Mouse (Mus musculus) kidney, postnatal 36 days (tissue): Measurements from ENCODE around the gene Armc10.
A peak's percentile ranks its signal among the peaks of the same experiment; 100 is the strongest.
"Not testable (repeated sequence)": the region's sequence is repeated elsewhere in the genome, so short reads cannot be mapped to it uniquely, and the experiment has no call there.

ENCODE experiments used
- DNase-seq, 2 experiments: peaks; one replicate each; pipeline ENCODE4 v3.0.0; 2021 to 2022; ENCODE audit warnings: mixed read lengths in 2 of 2

Gene Armc10

DNA sequence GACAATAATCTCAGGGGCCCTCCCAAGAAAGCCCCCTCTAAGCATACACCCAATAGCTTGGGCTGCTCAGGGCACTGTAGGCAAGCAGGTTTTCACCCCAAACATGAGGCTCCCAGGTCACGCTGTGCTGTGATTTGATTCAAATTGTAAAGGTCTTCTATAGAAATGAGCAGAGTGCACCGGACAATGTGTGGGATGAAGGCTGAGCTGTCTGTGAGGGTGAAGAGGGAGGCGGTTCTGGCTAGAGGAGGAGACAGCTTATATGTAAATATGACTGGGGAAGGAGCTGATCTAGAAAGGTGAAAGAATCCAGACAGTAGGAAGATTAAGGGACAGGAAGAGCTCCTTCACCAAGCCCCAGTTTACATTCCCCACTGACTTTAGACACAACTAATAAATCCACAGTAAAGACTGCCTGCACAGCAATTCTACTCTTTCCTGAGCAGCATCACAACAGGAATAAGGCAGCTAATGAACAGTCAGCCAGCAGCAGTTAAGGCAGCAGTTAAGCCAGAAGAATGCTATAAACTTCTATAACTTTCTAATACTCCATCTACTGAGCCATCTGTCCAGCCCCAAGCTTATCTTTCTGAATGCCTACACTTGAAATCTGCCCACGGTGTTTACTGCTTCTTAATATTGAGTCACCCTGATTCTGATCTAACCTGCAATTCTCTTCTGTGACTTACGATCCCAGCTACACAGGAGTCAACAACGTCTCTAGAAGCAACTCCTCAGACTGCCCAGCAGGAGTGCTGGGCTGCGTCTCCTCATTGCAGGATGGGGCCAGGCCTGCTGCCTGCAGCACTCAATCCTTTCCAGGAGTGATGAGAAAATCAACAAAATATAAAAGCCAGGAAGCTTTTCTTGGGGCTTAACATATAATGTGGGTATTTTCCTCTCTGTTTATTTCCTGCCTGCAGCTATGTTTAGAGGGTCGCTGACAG, 21.9 kb downstream of the Armc10 start:
- no peak for DNase-seq

DNA sequence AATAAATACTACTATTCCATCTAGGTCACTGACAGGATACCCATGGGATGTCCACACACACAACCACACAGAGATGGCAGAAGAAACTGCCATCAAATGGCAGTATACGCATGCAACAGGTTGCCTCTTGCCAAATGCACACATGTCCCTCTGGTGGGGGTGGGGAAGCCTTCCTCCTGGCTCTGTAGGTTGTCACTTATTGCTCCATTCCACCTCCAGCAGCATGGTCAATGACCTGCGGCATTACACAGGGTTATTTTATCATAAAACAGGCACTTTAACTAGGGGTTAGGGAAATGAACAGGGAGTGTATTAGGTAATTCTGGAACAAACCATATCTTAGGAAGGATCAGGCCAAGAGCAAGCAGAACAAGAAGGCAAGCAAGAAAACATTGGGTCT, 23.7 kb downstream of the Armc10 start:
- DNase-seq, result peak in 1 of 2 experiments; percentile 38

DNA sequence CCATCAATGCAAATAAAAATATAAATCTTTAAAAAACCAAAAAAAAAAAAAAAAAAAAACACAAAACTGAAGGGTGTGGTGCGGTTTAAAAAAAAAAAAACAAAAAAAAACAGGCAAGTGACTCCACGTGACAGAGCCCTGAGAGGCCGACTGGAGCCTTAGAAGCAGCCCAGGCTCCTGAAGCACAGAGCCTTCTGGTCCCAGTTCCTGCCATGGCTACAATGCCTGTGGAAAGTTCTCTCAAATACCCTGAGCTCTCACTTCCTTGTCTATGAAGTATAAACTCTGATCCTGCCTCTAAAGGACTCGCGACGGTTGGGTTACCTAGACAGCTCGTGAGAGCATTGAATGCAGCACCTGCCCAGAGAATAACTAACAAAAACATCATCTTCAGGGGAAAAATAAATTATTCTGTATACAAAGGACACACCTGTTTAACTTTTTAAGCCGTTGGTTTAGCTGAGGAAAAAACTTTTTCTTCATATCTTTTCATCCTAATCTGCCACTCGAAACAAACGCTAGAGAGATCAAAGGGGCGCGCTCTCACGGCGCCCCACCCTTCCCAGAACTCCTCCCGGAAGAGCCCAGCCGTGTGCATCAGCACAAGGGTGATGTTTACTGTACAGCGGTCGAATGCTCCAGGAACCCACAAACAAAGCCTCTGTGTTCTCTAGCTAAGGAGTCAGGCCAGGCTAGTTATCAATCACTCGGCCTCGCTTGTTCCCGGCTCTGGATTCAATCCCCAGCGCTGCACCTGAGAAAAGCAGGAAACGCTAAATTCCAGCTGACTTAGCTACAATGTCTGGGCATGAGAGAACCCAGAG, 27.4 kb downstream of the Armc10 start:
- peak in 1 of 2 experiments; percentile 18 for DNase-seq

DNA sequence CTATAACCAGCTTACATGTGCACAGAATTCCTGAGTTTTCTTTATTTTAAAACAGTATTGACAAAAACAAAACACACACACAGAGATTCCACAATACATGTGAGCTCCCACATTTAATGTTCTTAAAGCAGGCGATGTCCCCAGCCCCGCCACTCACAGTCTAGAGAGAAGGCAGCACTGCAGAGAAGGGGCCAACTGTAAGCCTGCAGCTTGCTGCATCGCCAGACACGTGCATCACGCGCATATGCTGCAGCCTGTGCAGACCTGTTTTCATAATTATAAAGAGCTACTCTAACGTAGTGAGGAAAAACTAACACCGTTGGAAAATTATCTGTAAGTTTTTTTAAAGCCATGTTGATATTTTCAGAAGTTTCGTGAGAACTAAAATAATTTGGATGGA, 28.1 kb downstream of the Armc10 start:
- DNase-seq, result no peak

DNA sequence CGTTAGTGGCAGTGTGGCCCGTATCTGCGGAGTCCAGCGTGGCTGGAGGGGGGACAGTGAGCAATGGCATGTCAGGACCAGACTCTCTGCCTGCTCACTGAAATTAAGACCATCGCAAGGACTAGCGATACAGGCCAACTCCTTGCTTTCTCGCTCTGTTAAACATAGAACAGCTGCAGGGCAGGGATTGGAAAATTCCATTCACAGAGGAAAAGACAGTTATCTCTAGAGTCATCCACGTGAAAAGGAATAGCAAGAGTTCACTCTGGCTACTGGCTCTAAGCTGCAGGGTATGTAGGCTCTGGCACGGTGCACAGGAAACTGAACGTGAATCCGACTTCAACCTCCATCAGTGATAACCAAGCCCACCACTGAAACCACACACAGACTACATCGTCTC, 29.4 kb downstream of the Armc10 start:
- no peak for DNase-seq

DNA sequence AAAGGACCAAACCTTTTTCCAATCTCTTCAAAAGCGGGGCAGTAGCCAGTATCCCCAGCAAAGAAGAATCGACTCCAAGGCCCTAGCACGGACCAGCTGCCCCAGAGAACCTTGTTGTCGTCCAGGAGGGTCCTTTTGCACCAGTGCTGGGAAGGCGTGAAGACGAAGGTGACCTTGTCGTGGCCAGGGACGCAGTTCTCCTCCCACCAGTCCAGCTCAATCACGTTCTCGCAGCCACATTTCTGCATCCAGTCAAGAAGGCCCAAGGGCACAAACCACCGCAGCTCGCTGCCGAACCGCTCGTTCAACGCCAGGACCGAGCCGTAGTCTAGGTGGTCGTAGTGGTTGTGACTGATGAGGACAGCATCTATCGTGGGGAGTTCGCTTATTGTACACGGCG, 29.9 kb downstream of the Armc10 start:
- no peak for DNase-seq

- DNase-seq, result no peak
Measured at GRCm38 (mm10) chr5:21677939-21678338, 32.3 kb downstream of the Armc10 start.

GRCm38 (mm10) chr5:21678363-21678762, 32.8 kb downstream of the Armc10 start:
- no peak for DNase-seq

DNA sequence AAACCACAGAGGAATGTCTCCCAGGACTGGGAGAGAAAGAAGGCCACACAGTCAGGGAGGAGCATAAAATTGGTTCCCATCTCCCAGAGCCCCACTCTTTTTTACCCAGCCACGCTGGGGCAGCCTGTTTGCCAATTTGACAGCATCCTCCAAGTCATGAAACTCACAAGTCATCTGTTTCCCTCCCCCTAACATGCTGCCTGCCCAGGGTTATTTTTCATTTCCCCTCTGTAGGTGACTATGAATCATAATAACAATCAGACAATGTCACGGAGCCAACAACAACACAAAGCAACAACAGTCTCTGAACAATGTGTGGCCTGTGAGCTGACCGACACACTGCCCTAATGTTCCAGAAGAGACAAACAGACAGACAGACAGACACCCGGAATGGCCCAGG, 34.4 kb downstream of the Armc10 start:
- DNase-seq, result no peak

DNA sequence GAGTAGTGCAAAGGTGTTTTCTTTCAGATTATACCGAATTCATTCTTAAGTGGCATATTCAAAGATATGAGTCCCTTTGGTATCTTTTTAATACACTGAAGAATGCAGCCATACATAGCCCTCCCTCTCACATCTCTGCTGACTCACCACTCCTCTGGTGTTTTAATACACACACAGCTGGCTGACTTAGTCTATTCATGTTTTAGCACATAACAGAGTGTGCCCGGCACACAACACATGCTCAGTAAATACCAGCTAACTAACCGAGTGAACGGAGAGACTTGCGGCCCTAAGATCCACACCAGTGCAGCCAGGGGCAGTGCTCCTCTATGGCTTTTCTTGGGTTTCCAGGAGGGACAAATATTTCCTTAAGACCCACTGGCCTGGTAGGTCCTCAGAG, 35.3 kb downstream of the Armc10 start:
- DNase-seq, result no peak

GRCm38 (mm10) chr5:21683811-21684210, 38.2 kb downstream of the Armc10 start:
- no peak for DNase-seq

DNA sequence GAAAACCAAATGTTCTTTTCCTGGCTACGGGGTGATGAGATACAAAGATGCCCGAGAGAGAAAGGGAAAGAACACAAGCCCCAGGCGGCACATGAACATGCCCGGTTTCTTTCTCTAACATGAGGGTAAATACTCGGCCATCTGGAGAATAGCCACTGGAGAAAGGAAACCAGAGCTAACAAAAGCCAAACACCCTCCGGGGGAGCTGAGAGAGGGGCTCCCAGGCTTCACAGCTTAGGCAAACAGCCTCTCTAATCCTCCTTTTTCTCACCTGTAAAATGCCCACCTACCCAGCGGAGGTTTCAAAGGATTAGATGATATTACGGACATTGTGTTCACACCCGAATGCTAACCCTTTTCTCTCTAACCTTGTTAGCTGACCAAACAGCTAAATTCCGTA, 39.4 kb downstream of the Armc10 start:
- DNase-seq, result no peak

DNA sequence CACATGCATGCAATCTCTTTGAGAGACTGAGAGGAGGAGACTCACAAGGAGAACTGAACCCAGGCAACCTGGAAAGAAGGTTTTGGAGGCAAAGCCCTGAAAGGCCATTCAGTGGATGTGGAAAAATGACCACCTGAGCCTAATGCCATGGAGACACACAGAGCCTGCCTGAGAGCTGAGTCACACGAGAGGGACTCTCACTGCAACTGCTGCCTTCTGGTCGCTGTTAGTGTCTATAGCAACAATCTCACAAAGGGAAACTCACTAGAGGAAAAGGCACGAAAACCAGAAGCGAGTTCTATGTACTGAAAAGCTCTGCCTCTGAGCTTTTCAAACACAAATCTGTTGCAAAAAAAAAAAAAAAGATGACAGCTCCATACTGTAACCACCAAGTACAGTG, 41.4 kb downstream of the Armc10 start:
- DNase-seq, result no peak

GRCm38 (mm10) chr5:21692230-21692629, 46.6 kb downstream of the Armc10 start:
- DNase-seq, result no peak

DNA sequence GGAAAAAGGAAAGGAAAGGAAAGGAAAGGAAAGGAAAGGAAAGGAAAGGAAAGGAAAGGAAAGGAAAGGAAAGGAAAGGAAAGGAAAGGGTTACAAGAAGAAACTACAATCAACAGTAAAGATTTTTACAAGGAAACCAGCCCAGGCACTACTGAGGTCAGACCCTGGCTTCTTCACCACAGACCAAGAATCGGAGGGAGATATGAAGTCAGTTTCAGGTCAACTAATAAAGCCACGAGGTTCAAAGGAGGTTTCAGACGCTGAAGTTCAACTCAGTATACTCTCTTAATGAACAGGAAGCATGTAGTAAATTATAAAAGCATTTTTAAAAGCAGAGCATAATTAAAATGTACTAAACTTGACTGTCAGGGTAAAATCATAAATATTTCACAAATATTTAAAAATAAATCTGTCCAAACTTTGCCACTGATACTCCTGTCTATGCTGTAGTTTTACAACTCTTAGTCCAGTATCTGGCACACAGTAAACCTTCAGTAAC, 47.8 kb downstream of the Armc10 start:
- DNase-seq, result peak in 1 of 2 experiments; percentile 42

DNA sequence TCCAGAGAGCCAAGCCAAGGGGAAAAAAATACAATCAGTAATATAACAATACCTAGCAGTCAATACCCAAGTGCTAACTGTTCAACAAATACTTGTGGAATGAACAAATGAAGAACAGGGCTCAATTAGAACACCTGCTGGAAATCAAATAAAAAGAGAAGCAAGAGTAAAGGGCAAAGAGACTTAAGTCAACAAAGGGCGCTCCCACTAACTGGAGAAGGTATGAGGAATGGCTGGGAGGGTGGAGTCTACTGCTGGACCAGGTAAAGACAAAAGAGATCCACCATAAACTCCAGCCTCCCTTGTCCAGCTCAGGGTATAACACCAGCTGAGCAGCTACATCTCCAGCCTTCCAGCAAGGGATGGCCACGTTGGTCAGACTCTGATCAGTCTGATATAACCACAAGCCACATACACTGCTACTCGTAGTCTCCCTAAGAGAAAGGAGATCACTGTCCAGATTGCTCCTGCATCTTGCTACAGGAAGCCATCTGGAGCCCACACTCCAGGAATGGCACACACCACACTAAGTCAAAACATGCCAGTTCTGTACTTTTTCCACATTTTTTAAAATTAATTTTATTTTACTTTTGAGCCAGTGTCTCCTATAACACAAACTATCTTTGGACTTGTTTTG, 49.4 kb downstream of the Armc10 start:
- DNase-seq, result no peak

DNA sequence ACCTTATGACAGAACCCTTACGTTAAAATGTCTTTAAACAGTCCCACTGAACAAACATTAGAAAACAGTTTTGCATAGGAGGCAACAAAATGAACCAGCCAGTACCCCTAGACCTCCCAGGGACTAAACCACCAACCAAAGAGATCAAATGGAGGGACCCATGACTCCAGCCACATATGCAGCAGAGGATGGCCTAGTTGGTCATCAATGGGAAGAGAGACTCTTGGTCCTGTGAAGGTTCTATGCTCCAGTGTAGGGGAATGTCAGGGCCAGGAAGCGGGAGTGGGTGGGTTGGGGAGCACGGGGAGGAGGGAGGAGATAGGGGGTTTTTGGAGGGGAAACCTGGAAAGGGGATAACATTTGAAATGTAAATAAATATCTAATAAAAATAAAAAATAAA, 53.9 kb downstream of the Armc10 start:
- not testable (repeated sequence) for DNase-seq

DNA sequence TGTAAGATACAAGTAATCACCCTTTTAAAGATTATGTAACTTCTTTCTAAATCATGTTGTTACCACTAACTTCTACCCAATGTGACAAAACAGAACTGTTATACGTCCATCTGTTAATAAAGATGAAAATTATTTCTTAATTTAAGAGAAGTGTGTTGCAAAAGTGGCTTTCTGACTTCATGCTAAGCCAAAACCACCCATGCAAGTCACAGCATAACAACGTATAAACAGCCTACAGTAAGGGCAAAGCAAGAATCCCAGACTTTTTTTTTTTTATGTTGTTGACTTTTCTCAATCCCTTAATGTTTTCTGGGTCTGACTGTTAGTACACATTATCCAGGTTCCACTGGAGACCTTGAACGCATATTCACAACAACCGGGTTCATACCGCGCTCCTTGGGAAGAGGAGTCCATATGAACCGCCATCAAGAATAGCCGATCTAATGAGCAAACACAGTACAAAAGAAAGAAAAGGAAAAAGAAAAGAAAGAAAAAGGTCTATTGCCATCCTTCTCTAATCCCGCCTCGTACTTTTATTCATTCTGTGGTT, 54.7 kb downstream of the Armc10 start:
- no peak for DNase-seq

GRCm38 (mm10) chr5:21700934-21701333, 55.3 kb downstream of the Armc10 start:
- DNase-seq, result no peak

DNA sequence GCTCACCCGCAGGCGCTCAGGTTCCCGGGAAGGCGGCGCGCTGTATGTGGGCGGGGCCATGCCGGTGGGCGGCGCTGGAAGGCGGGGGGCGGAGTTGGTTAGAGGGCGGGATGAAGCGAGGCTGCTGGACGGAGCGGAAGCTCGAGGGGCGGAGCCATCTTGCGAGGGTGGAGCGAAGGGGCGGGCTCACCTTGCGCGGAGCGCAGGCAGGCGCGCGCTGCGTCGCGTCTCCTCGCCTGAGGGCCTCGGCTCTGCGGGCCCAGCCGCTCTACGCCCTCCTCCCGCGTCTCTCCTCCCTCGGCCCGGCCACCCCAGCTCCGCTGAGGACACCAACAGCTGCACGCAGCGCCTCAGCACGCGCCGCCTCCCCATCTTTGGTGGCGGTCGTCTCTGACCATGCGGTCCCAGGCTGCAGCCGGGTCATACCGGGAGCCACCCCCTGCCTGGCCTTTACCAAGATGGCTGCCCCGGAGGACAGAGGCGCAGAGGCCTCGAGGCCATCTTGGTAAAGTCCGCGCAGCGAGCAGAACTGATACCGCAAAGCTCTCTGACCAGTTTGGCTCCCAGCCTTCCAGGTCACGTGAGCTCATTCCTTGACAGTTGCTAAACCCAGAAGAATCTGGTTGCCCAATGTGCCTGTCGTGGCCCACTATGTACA, 55.9 kb downstream of the Armc10 start, which contains the start of gene Napepld:
Gene Napepld (minus strand): TSS at position 46 of the 658 bp plus-strand sequence.
- DNase-seq, result peak; percentile 99

DNA sequence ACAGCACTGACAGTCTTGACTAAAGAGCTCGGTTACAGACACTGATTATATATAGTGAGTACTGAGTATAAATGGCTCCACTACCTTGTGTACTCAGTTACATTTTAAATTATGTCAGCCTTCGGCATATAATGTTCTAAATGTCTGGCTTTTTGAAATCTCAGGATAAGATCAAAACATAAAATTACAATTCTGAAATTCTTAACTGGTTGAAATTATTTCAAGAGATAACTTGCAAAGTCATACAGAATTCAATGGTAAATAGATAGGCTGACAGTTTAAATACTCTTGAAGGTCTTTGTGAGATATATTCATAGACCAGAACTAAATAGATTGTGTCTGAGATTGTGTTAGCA, 56.4 kb downstream of the Armc10 start:
- no peak for DNase-seq

DNA sequence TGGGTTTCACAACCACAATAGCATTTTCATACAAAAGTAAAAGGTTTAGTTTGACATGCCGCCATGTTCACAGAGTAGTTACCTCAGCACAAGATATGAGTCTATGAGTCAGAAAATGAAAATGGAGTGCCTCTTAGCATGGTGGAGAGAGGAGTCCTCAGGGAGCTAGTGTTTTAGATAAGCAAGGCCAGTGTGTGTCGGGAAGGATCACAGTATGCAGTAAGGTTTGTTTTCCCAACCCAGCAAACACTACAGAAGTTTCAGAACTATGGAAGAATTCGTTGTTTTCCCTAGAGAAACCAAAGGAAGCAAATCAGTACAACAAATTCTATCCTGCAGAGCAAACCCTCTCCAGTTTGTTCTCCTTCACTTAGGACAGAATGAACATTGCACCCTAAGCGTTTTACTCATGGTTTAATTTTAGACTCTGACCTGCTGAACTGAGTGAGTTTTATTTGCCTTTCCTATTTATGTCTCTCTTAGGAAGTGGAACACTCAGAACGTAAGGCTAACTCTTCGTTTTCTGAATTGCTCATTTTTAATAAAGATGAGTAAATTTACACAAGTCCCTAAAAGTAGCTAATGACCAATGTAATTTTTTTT, 57.4 kb downstream of the Armc10 start:
- DNase-seq, result peak in 1 of 2 experiments; percentile 59
